Mouse (Mus musculus) heart, embryonic 12.5 days (tissue): ENCODE data around the gene Dcaf15. TPM values are rescaled to one million over a fixed set of nuclear protein-coding genes. Genes with fewer than 3 reads are reported as not detected.

Experiments used
- ATAC-seq: fragments of 200-750 bp; cut with Nextera tagmentation; 2 replicates; pipeline ENCODE4 v1.8.0; 2017; ENCODE audit warnings: moderate TSS enrichment, moderate library complexity; ENCODE audit not compliant: insufficient number of reproducible peaks, low FRiP score
- H3K27ac ChIP-seq: fragments of 300-500 bp; sonication (generic); 2 replicates; pipeline ENCODE4 v1.5.1; 2016; ENCODE audit warnings: mild to moderate bottlenecking, moderate library complexity; ENCODE audit not compliant: poor library complexity, severe bottlenecking
- H3K27me3 ChIP-seq: fragments of 300-500 bp; sonication (generic); replicated peaks from 2 replicates; pipeline ENCODE4 v1.6.1; 2016; ENCODE audit warnings: mild to moderate bottlenecking, moderate library complexity
- H3K36me3 ChIP-seq: fragments of 300-500 bp; sonication (generic); 2 replicates; pipeline ENCODE4 v1.6.1; 2016; ENCODE audit warnings: mild to moderate bottlenecking, moderate library complexity
- H3K4me1 ChIP-seq: fragments of 300-500 bp; sonication (generic); replicated peaks from 2 replicates; pipeline ENCODE4 v1.6.1; 2016; ENCODE audit warnings: mild to moderate bottlenecking
- H3K4me2 ChIP-seq: fragments of 300-500 bp; sonication (generic); 2 replicates; pipeline ENCODE4 v1.6.1; 2016; ENCODE audit warnings: mild to moderate bottlenecking, moderate library complexity
- H3K4me3 ChIP-seq: fragments of 300-500 bp; sonication (generic); 2 replicates; pipeline ENCODE4 v1.5.1; 2016; ENCODE audit warnings: mild to moderate bottlenecking
- H3K9ac ChIP-seq: fragments of 300-500 bp; sonication (generic); 2 replicates; pipeline ENCODE4 v1.6.1; 2016; ENCODE audit warnings: mild to moderate bottlenecking, moderate library complexity
- H3K9me3 ChIP-seq: fragments of 300-500 bp; sonication (generic); replicated peaks from 2 replicates; pipeline ENCODE4 v1.6.1; 2016; ENCODE audit warnings: mild to moderate bottlenecking, moderate library complexity
- WGBS: fragments of 180-500 bp; shearing (Covaris S2); methylation state at CpG from one replicate; pipeline ENCODE4 v1.1.7; 2016; 5-methylcytosine and 5-hydroxymethylcytosine counted together
- polyA plus RNA-seq: library from polyadenylated mRNA; unstranded; fragments of >200 nt; fragmentation: Nextera tagmentation; extraction: Ambion mirVana; gene quantifications from 2 replicates; pipeline ENCODE4 v1.2.1, GENCODE M21; 2016

Gene Dcaf15
- polyA plus RNA-seq, 1 experiment from 2014 or later = 10.5 TPM

DNA sequence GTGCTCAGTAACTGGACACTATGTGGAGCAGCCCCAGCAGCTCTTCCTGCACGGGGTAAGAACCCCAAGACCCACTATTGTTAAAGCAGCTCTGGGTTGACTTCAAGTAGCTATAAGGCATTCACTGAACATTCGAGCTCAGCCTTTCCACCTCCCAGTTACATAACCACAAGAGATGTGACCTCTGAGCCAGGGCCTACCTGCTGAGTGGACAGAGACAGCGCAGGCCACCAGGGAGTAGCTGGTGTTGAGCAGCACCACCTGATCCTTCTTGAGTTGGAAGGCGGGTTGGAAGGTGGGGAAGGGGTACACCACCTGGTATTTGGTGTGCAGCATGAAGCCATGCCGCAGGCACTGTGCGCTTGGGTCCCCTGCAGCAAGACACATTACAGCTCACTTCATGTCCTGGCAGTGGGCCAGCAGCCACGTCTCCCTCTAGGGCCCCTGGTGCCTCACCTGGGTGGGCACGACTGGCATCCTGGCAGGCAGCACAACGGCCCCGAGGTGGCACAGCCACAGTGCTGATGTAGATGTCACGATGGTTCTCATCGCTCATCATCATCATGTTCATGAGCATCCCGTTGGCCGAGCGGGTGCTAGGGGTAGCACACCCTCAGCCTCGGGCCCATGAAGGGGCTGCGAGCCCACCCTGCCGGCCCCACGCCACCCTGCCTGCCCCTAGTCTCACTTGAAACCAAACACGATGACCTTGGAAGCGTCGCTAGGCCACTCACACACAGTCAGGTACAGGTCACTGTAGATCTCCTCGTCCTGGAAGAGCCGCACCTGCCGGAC lies 2.9 kb downstream of the Dcaf15 start:
- H3K9me3 ChIP-seq = no peaks in the 10 kb centered on the region
- no peak overlapping the region for H3K4me2 ChIP-seq
- ATAC-seq = no peak
- peaks cover 61% of the 10 kb centered on the region for H3K36me3 ChIP-seq
- no peak overlapping the region for H3K9ac ChIP-seq
- no peak overlapping the region for H3K27ac ChIP-seq
- H3K27me3 ChIP-seq = no peaks in the 10 kb centered on the region
- WGBS = 90% methylated on average over 25 of the region's 25 CpGs
- H3K4me3 ChIP-seq = no peak overlapping the region
- peaks cover 22% of the 10 kb centered on the region for H3K4me1 ChIP-seq

- H3K27me3 ChIP-seq = no peaks in the 10 kb centered on the region
- H3K36me3 ChIP-seq = peaks cover 94% of the 10 kb centered on the region
- no peak overlapping the region for H3K4me2 ChIP-seq
- no peak overlapping the region for H3K4me3 ChIP-seq
- no peaks in the 10 kb centered on the region for H3K9me3 ChIP-seq
- ATAC-seq = no peak
- peaks cover 12% of the 10 kb centered on the region for H3K4me1 ChIP-seq
- WGBS = 91% methylated on average over 7 of the region's 7 CpGs
- H3K9ac ChIP-seq = no peak overlapping the region
- no peak overlapping the region for H3K27ac ChIP-seq
Observed at GRCm38 (mm10) chr8:84098376-84098775, 6.2 kb downstream of the Dcaf15 start.

- Histone ChIP-seq H3K4me1 (no peaks in the 10 kb centered on the region), H3K36me3 (peaks cover 95% of the 10 kb centered on the region), H3K9ac (no peak overlapping the region), H3K9me3 (no peaks in the 10 kb centered on the region), H3K27me3 (no peaks in the 10 kb centered on the region), H3K4me3 (no peak overlapping the region), H3K27ac (no peak overlapping the region), H3K4me2 (no peak overlapping the region)
- 72% methylated on average over 8 of the region's 8 CpGs for whole genome bisulfite sequencing
- ATAC-seq = no peak
Observed at GRCm38 (mm10) chr8:84096061-84096460, 8.5 kb downstream of the Dcaf15 start.

DNA sequence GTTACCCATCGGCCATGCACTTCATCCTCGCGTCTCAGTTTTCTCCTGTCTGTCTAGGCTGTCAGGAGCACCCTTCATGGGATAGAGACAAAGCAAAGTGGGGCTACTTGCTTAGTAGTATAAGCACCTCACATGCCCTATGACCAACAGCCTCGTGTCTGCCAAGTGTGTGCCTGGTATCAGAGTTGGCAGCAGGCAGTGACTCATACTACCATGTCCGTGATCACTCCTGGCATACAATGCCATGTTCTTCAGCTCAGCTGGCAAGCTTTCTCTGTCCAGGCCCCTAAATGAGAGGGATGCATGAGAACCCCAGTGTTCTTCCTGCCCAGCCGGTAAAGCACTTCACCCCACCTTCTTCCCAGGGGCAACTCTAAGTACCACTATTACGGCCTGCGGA lies 14.0 kb downstream of the Dcaf15 start:
- H3K36me3 ChIP-seq = peaks cover 89% of the 10 kb centered on the region
- H3K4me3 ChIP-seq = no peak overlapping the region
- no peak for ATAC-seq
- 91% methylated on average over 8 of the region's 8 CpGs for WGBS
- H3K4me2 ChIP-seq = no peak overlapping the region
- H3K27me3 ChIP-seq = no peaks in the 10 kb centered on the region
- no peak overlapping the region for H3K27ac ChIP-seq
- no peaks in the 10 kb centered on the region for H3K9me3 ChIP-seq
- H3K4me1 ChIP-seq = no peaks in the 10 kb centered on the region
- H3K9ac ChIP-seq = no peak overlapping the region

DNA sequence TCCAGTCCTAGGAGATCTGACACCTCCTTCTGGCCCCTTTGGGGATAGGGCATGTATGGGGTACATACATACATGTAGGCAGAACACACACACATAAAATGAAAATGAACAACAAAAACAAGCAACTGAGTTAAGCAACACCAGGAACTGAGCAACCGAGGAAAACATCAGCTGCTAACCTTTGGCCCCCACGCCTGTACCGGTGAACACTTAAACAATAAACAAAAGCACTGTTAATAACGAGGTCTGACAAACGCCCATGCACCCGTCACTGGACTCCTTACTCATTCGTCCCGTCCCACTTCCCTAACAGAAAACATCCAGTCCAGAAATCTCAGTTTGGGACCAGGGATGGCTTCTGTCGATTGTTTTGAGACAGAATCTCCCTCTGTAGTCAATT lies 15.3 kb downstream of the Dcaf15 start:
- 81% methylated on average over 9 of the region's 9 CpGs for WGBS
- H3K27ac ChIP-seq = no peak overlapping the region
- H3K36me3 ChIP-seq = peaks cover 89% of the 10 kb centered on the region
- ATAC-seq = no peak
- no peak overlapping the region for H3K9ac ChIP-seq
- no peaks in the 10 kb centered on the region for H3K4me1 ChIP-seq
- no peaks in the 10 kb centered on the region for H3K9me3 ChIP-seq
- H3K4me3 ChIP-seq = no peak overlapping the region
- no peak overlapping the region for H3K4me2 ChIP-seq
- H3K27me3 ChIP-seq = no peaks in the 10 kb centered on the region

DNA sequence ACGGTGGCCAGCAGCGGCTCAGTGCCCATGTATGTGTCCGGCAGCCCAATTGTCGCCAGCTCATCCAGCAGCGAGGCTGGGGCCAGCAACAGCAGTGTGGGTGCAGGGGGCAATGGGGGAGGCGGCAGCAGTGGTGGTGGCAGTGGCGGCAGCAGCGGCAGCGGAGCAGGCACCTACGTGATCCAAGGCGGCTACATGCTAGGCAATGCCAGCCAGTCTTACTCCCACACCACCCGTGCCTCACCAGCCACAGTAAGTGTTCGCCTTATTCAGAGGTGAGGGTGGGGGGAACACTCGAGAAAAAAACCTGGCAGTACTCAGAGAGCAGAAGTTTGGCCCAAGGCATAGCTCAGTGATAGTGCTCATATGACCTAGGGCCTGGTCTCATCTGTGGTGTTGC lies 16.7 kb downstream of the Dcaf15 start:
- Histone ChIP-seq H3K36me3 (peaks cover 89% of the 10 kb centered on the region), H3K4me2 (no peak overlapping the region), H3K9me3 (no peaks in the 10 kb centered on the region), H3K27me3 (no peaks in the 10 kb centered on the region), H3K4me3 (no peak overlapping the region), H3K9ac (no peak overlapping the region), H3K27ac (no peak overlapping the region), H3K4me1 (no peaks in the 10 kb centered on the region)
- no peak for ATAC-seq
- WGBS = 92% methylated on average over 14 of the region's 14 CpGs

GRCm38 (mm10) chr8:84087156-84087555 lies 17.4 kb downstream of the Dcaf15 start:
- Histone ChIP-seq H3K9me3 (no peaks in the 10 kb centered on the region), H3K27ac (no peak overlapping the region), H3K9ac (no peak overlapping the region), H3K4me2 (no peak overlapping the region), H3K27me3 (no peaks in the 10 kb centered on the region), H3K4me1 (no peaks in the 10 kb centered on the region), H3K4me3 (no peak overlapping the region), H3K36me3 (peaks cover 89% of the 10 kb centered on the region)
- 87% methylated on average over 7 of the region's 7 CpGs for WGBS
- ATAC-seq = no peak

DNA sequence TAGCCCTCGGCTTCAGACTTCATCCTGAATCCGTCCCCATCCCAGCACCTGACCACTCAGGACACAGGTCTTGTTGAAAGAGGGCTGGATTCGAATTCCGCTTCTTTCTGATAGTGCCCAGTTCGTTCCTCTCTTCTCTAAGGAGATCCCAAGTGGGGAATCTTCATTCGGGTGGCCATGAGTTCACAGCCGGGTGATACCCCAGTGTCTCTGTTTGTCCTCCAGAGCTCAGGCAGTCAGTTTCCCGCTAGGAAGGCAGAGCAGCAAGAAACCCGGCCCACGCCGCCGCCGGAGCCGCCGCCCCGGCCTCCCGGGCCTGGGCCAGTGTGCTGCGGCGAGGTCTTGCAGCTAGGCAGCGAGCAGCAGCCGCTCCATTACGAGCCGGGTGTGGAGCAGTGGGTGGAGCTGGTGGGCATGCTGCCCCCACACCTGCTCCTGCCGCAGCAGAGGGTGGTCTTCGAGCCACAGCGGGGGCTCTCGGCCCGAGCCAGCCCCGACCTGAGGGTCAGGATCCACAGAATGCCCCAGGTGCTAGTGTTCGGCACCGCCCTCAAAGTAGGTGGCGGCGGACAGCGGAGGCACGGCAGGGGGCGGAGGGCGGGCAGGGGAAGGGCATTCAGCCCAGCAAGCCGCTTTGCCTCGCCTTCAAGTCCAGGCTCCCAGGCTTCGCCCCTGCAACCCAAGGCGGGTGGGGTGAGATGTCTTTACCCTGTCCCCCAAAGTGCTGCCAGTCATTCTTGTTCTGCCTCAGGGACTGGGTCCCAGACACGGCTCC lies 20.0 kb downstream of the Dcaf15 start:
- H3K27ac ChIP-seq = no peak overlapping the region
- no peak overlapping the region for H3K4me3 ChIP-seq
- H3K4me1 ChIP-seq = no peaks in the 10 kb centered on the region
- no peaks in the 10 kb centered on the region for H3K9me3 ChIP-seq
- peak overlapping the region; percentile 25 for H3K4me2 ChIP-seq
- H3K36me3 ChIP-seq = peaks cover 90% of the 10 kb centered on the region
- ATAC-seq = no peak
- 58% methylated on average over 42 of the region's 42 CpGs for WGBS
- H3K9ac ChIP-seq = no peak overlapping the region; the same call in 1 of the 2 replicates
- H3K27me3 ChIP-seq = no peaks in the 10 kb centered on the region

DNA sequence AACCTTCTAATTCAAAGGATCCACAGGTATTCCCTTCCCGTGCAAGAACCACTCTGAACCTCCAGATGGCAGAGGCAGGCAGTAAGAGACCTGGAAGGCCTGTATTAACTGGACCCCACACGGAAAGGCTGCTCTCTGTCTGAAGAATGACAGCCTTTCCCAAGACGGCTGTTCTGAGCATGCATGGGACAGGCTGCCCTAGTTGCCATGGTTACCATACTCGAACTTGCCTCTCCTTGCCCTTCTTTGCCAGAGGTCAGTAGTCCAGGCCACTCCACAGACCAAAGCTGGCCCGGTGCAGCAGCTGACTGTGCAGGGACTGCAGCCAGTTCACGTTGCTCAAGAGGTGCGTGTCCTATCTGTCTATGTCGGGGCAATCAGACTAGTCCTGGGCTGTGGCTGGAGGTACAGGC lies 20.7 kb downstream of the Dcaf15 start:
- no peaks in the 10 kb centered on the region for H3K9me3 ChIP-seq
- H3K9ac ChIP-seq = no peak overlapping the region
- H3K36me3 ChIP-seq = peaks cover 84% of the 10 kb centered on the region
- WGBS = 35% methylated on average over 8 of the region's 8 CpGs
- H3K4me2 ChIP-seq = no peak overlapping the region
- no peaks in the 10 kb centered on the region for H3K27me3 ChIP-seq
- no peak for ATAC-seq
- no peak overlapping the region for H3K27ac ChIP-seq
- H3K4me1 ChIP-seq = peaks cover 6% of the 10 kb centered on the region; the same call in 1 of the 2 replicates
- no peak overlapping the region for H3K4me3 ChIP-seq

GRCm38 (mm10) chr8:84079206-84079605 lies 25.4 kb downstream of the Dcaf15 start:
- H3K27ac ChIP-seq = no peak overlapping the region
- H3K36me3 ChIP-seq = peaks cover 65% of the 10 kb centered on the region
- H3K9me3 ChIP-seq = no peaks in the 10 kb centered on the region
- no peaks in the 10 kb centered on the region for H3K27me3 ChIP-seq
- H3K9ac ChIP-seq = no peak overlapping the region
- peaks cover 10% of the 10 kb centered on the region; the same call in 1 of the 2 replicates for H3K4me1 ChIP-seq
- ATAC-seq = no peak
- WGBS = 57% methylated on average over 5 of the region's 5 CpGs
- no peak overlapping the region for H3K4me2 ChIP-seq
- no peak overlapping the region for H3K4me3 ChIP-seq

GRCm38 (mm10) chr8:84076849-84077248 lies 27.7 kb downstream of the Dcaf15 start:
- Histone ChIP-seq H3K27ac (no peak overlapping the region), H3K36me3 (peaks cover 45% of the 10 kb centered on the region), H3K4me1 (peaks cover 20% of the 10 kb centered on the region), H3K9me3 (no peaks in the 10 kb centered on the region), H3K27me3 (no peaks in the 10 kb centered on the region), H3K4me3 (no peak overlapping the region), H3K4me2 (no peak overlapping the region), H3K9ac (no peak overlapping the region)
- no peak for ATAC-seq
- WGBS = 78% methylated on average over 3 of the region's 3 CpGs
